Mouse (Mus musculus): ENCODE measurements at regions not wholly inside any gene's neighbourhood (a gene's known extent, or its start where the extent isn't known, plus 50 kb on each side); places are given as distances from the start of the nearest gene placed in this dataset.

- Histone ChIP-seq H3K9me3 (replicated peaks; ENCODE audit: control insufficient read depth, low read length) (no peaks in the 10 kb centered on the region), H3K27me3 (replicated peaks; ENCODE audit: control insufficient read depth, insufficient read depth, low read length) (no peaks in the 10 kb centered on the region), H3K4me1 (ENCODE audit: control insufficient read depth, insufficient read depth, low read length) (no peaks in the 10 kb centered on the region), H3K36me3 (ENCODE audit: control insufficient read depth, insufficient read depth, low read length) (no peaks in the 10 kb centered on the region), H3K9ac (ENCODE audit: low read length) (no peak overlapping the region), H3K27ac (ENCODE audit: low read depth, low read length) (no peak overlapping the region), H3K4me3 (ENCODE audit: low read depth, low read length) (no peak overlapping the region), H3K4me2 (ENCODE audit: low read length) (no peak overlapping the region)
- ATAC-seq (no peak), DNase-seq (ENCODE audit: low spot score) (no peak)
- 61% methylated on average over 2 of the region's 2 CpGs for WGBS
These were observed 327.2 kb downstream of the Adcyap1 start for GRCm38 (mm10) chr17:93525871-93526644.

- Histone ChIP-seq H3K4me1 (ENCODE audit: control insufficient read depth, insufficient read depth, low read length) (no peaks in the 10 kb centered on the region), H3K4me2 (ENCODE audit: low read length) (no peak overlapping the region), H3K9ac (ENCODE audit: low read length) (no peak overlapping the region), H3K27me3 (replicated peaks; ENCODE audit: control insufficient read depth, insufficient read depth, low read length) (no peaks in the 10 kb centered on the region), H3K27ac (ENCODE audit: low read depth, low read length) (no peak overlapping the region), H3K9me3 (replicated peaks; ENCODE audit: control insufficient read depth, low read length) (no peaks in the 10 kb centered on the region), H3K4me3 (ENCODE audit: low read depth, low read length) (no peak overlapping the region), H3K36me3 (ENCODE audit: control insufficient read depth, insufficient read depth, low read length) (no peaks in the 10 kb centered on the region)
- ATAC-seq (no peak), DNase-seq (ENCODE audit: low spot score) (no peak)
These were observed 333.7 kb downstream of the Adcyap1 start for GRCm38 (mm10) chr17:93532535-93532934.

GRCm38 (mm10) chr17:93534945-93535344, 336.1 kb downstream of the Adcyap1 start:
- Histone ChIP-seq H3K27me3 (replicated peaks; ENCODE audit: control insufficient read depth, insufficient read depth, low read length) (no peaks in the 10 kb centered on the region), H3K4me1 (ENCODE audit: control insufficient read depth, insufficient read depth, low read length) (no peaks in the 10 kb centered on the region), H3K4me3 (ENCODE audit: low read depth, low read length) (no peak overlapping the region), H3K9me3 (replicated peaks; ENCODE audit: control insufficient read depth, low read length) (no peaks in the 10 kb centered on the region), H3K36me3 (ENCODE audit: control insufficient read depth, insufficient read depth, low read length) (no peaks in the 10 kb centered on the region), H3K4me2 (ENCODE audit: low read length) (no peak overlapping the region), H3K9ac (ENCODE audit: low read length) (no peak overlapping the region), H3K27ac (ENCODE audit: low read depth, low read length) (no peak overlapping the region)
- no peak for DNase-seq (ENCODE audit: low spot score)
- 91% methylated on average over 2 of the region's 2 CpGs for WGBS
- ATAC-seq, result no peak

- H3K9ac ChIP-seq (ENCODE audit: low read length), result no peak overlapping the region
- no peak overlapping the region for H3K4me3 ChIP-seq (ENCODE audit: low read depth, low read length)
- DNase-seq (ENCODE audit: low spot score) (no peak), ATAC-seq (no peak)
- H3K36me3 ChIP-seq (ENCODE audit: control insufficient read depth, insufficient read depth, low read length), result no peaks in the 10 kb centered on the region
- no peaks in the 10 kb centered on the region for H3K9me3 ChIP-seq (replicated peaks; ENCODE audit: control insufficient read depth, low read length)
- H3K4me2 ChIP-seq (ENCODE audit: low read length), result no peak overlapping the region
- no peaks in the 10 kb centered on the region for H3K4me1 ChIP-seq (ENCODE audit: control insufficient read depth, insufficient read depth, low read length)
- no peak overlapping the region for H3K27ac ChIP-seq (ENCODE audit: low read depth, low read length)
- H3K27me3 ChIP-seq (replicated peaks; ENCODE audit: control insufficient read depth, insufficient read depth, low read length), result no peaks in the 10 kb centered on the region
These were observed 336.9 kb downstream of the Adcyap1 start for GRCm38 (mm10) chr17:93535751-93536150.

GRCm38 (mm10) chr17:93541795-93542194, 343.0 kb downstream of the Adcyap1 start:
- Histone ChIP-seq H3K27me3 (replicated peaks; ENCODE audit: control insufficient read depth, insufficient read depth, low read length) (no peaks in the 10 kb centered on the region), H3K36me3 (ENCODE audit: control insufficient read depth, insufficient read depth, low read length) (no peaks in the 10 kb centered on the region), H3K4me2 (ENCODE audit: low read length) (no peak overlapping the region), H3K9me3 (replicated peaks; ENCODE audit: control insufficient read depth, low read length) (no peaks in the 10 kb centered on the region), H3K4me1 (ENCODE audit: control insufficient read depth, insufficient read depth, low read length) (no peaks in the 10 kb centered on the region), H3K9ac (ENCODE audit: low read length) (no peak overlapping the region), H3K27ac (ENCODE audit: low read depth, low read length) (no peak overlapping the region), H3K4me3 (ENCODE audit: low read depth, low read length) (no peak overlapping the region)
- no peak for DNase-seq (ENCODE audit: low spot score)
- ATAC-seq, result no peak

- Histone ChIP-seq H3K4me1 (ENCODE audit: control insufficient read depth, insufficient read depth, low read length) (no peaks in the 10 kb centered on the region), H3K27ac (ENCODE audit: low read depth, low read length) (no peak overlapping the region), H3K27me3 (replicated peaks; ENCODE audit: control insufficient read depth, insufficient read depth, low read length) (no peaks in the 10 kb centered on the region), H3K4me3 (ENCODE audit: low read depth, low read length) (no peak overlapping the region), H3K36me3 (ENCODE audit: control insufficient read depth, insufficient read depth, low read length) (no peaks in the 10 kb centered on the region), H3K4me2 (ENCODE audit: low read length) (no peak overlapping the region), H3K9ac (ENCODE audit: low read length) (no peak overlapping the region), H3K9me3 (replicated peaks; ENCODE audit: control insufficient read depth, low read length) (no peaks in the 10 kb centered on the region)
- ATAC-seq (no peak), DNase-seq (ENCODE audit: low spot score) (no peak)
These were observed 351.5 kb downstream of the Adcyap1 start for GRCm38 (mm10) chr17:93550339-93550738.

GRCm38 (mm10) chr17:93555872-93556271, 357.1 kb downstream of the Adcyap1 start:
- DNase-seq (ENCODE audit: low spot score), result no peak
- no peak overlapping the region for H3K27ac ChIP-seq (ENCODE audit: low read depth, low read length)
- H3K4me2 ChIP-seq (ENCODE audit: low read length), result no peak overlapping the region
- no peaks in the 10 kb centered on the region for H3K9me3 ChIP-seq (replicated peaks; ENCODE audit: control insufficient read depth, low read length)
- no peak overlapping the region for H3K9ac ChIP-seq (ENCODE audit: low read length)
- H3K4me1 ChIP-seq (ENCODE audit: control insufficient read depth, insufficient read depth, low read length), result no peaks in the 10 kb centered on the region
- no peak overlapping the region for H3K4me3 ChIP-seq (ENCODE audit: low read depth, low read length)
- no peak for ATAC-seq
- WGBS, result 55% methylated on average over 1 of the region's 1 CpGs
- no peaks in the 10 kb centered on the region for H3K36me3 ChIP-seq (ENCODE audit: control insufficient read depth, insufficient read depth, low read length)
- H3K27me3 ChIP-seq (replicated peaks; ENCODE audit: control insufficient read depth, insufficient read depth, low read length), result no peaks in the 10 kb centered on the region

GRCm38 (mm10) chr17:93563277-93563772, 364.5 kb downstream of the Adcyap1 start:
- Histone ChIP-seq H3K36me3 (ENCODE audit: control insufficient read depth, insufficient read depth, low read length) (no peaks in the 10 kb centered on the region), H3K27me3 (replicated peaks; ENCODE audit: control insufficient read depth, insufficient read depth, low read length) (no peaks in the 10 kb centered on the region), H3K9ac (ENCODE audit: low read length) (no peak overlapping the region), H3K27ac (ENCODE audit: low read depth, low read length) (no peak overlapping the region), H3K9me3 (replicated peaks; ENCODE audit: control insufficient read depth, low read length) (no peaks in the 10 kb centered on the region), H3K4me1 (ENCODE audit: control insufficient read depth, insufficient read depth, low read length) (no peaks in the 10 kb centered on the region), H3K4me2 (ENCODE audit: low read length) (no peak overlapping the region), H3K4me3 (ENCODE audit: low read depth, low read length) (no peak overlapping the region)
- no peak for ATAC-seq
- DNase-seq (ENCODE audit: low spot score), result no peak
- 48% methylated on average over 1 of the region's 1 CpGs for WGBS

GRCm38 (mm10) chr17:93579981-93580380, 381.2 kb downstream of the Adcyap1 start:
- DNase-seq (ENCODE audit: low spot score) (peak; percentile 1), ATAC-seq (no peak)
- Histone ChIP-seq H3K27me3 (replicated peaks; ENCODE audit: control insufficient read depth, insufficient read depth, low read length) (no peaks in the 10 kb centered on the region), H3K36me3 (ENCODE audit: control insufficient read depth, insufficient read depth, low read length) (no peaks in the 10 kb centered on the region), H3K4me3 (ENCODE audit: low read depth, low read length) (no peak overlapping the region), H3K9me3 (replicated peaks; ENCODE audit: control insufficient read depth, low read length) (no peaks in the 10 kb centered on the region), H3K4me1 (ENCODE audit: control insufficient read depth, insufficient read depth, low read length) (no peaks in the 10 kb centered on the region), H3K27ac (ENCODE audit: low read depth, low read length) (no peak overlapping the region), H3K9ac (ENCODE audit: low read length) (no peak overlapping the region), H3K4me2 (ENCODE audit: low read length) (no peak overlapping the region)
- 89% methylated on average over 5 of the region's 5 CpGs for WGBS
